Mouse (Mus musculus) thymus, postnatal 25 days (tissue): ENCODE measurements around the gene Rab6a.

Experiments used
- DNase-seq: peaks from one replicate; pipeline ENCODE4 v3.0.0; 2022

The Rab6a gene

DNA sequence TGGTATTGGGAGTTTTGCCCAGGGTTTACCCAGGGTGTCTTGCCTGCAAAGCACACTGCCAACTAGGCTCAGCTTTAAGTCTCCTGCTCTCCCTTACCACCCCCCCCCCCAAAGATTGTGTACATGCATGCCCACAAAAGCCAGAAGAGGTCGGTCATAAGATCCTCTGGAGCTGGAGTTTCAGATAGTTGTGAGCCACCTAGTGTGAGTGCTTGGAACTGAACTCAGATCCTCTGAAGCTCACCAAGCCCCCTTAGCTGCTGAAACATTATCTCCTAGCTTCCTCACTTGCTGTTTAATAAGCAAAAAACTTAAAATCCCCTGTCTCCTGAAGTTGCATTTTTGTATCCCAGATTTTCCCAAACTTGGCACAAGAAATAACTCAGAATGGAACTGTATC lies 30.4 kb downstream of the Rab6a start:
- DNase-seq = peak; percentile 42

DNA sequence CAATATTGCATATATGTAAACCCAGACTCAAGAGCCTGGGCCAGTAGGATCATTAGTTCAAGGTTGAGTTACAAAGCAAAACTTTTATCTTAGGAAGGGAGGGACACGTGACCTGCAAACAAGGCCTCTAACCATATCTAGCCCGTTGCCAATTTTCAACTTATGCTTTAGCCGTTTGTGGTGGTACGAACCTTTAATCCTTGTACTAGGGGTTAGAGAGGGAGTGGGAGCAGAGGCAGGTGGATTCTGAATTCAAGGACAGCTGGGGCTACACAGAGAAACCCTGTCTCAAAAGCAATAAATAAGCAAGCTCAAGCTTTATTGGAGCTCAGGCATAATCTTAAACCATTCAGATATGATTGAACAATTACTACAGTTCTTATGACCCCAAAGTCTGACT lies 35.2 kb downstream of the Rab6a start:
- DNase-seq = no peak

DNA sequence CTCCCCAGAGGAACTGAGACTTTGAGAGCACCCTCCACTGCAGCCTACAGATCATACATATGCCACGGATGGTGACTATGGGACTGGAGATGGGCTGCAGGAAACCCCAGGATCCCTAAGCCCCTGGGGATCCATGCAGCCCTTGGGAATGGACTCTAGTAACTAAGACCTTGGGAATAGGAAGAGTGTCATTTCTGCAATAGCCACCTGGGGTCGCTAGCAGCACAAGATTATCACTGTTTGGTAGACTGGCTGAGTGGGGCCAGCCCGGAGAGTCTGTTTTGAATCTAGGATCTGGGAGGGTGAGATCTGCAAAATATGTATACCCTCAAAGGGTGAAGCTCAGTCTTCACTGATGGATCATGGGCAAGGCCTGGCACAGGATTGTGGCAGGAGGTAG lies 37.9 kb downstream of the Rab6a start:
- DNase-seq = peak; percentile 36

GRCm38 (mm10) chr7:100649095-100649494 lies 41.9 kb downstream of the Rab6a start:
- no peak for DNase-seq

DNA sequence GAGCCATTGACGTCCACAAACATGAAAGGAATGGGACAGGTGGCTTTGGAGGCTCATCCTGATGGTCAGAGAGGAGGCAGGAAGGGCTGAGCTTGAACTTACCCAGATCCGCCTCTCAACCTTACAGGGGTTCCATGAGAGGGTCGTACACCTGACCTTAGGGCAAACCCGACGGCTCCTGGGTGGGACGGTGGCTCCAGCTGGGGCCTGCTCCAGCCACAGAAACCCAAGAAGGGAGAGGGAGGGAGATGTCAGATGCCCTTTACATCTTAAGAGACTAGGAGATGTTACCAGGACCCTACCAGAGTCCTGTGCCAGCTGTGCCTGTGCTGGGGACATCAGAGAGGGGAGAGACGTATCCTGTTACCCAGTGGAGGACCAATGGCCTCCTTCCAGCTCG lies 42.6 kb downstream of the Rab6a start:
- DNase-seq = no peak

GRCm38 (mm10) chr7:100650421-100650820 lies 43.2 kb downstream of the Rab6a start:
- DNase-seq = no peak

- no peak for DNase-seq
Measured at GRCm38 (mm10) chr7:100651011-100651410, 43.8 kb downstream of the Rab6a start.

DNA sequence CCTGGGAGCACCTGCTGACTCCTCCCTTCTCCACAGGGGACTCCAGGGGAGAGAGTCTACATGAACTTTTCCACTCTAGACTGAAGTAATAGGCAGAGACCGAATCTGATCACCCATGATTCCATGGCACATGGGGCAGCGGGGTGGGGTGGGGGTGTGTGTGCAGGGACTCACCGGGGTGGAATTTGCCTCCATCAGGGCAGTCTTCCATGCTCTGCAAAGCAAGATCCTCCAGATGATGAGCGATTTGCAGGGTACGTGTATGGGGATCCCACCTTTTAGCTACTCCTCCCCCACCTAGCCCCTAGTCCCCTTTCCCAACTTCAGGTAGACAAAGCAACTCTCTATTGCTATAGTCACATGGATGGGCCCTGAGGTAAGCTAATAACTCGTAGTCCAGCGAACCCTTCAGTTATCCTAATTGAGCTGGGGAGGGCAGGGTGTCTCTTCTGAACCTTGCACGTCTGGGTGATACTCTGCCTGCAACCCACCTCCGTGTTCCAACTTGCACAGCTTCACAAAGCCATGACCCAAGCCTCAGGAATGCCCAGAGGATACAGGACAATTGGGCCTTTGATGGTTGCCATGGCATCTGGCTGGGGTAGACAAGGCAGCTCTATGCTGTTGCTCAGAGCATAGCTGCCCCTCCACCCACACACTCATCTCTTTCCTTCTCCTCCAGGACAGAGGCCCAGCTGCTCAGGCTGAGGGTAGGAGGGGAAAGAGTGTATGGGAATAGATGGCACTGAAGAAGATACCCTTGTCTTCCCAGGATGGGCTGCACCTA lies 46.5 kb downstream of the Rab6a start:
- no peak for DNase-seq

- no peak for DNase-seq
Measured at GRCm38 (mm10) chr7:100654441-100654840, 47.2 kb downstream of the Rab6a start.

DNA sequence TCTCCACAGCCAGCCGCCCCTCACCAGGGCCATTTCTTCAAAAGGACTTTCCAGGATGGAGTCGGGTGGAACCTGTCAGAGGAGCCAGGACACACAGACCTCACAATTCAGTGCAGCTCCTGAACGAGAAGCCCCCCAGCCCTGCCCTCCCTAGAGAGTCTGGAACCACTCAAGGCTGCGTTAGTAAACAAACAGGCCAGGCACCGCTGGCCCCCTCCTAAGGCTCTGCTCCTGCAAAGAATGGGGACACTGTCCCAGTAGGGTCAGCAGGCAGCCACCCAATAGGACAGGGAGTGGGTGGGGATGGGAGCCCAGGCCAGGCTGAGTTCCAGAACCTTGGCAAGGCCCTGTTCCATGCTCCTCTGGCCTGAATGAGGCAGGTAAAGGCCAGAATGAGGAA lies 49.5 kb downstream of the Rab6a start:
- no peak for DNase-seq

- DNase-seq = no peak
Measured at GRCm38 (mm10) chr7:100658093-100658578, 50.9 kb downstream of the Rab6a start.

DNA sequence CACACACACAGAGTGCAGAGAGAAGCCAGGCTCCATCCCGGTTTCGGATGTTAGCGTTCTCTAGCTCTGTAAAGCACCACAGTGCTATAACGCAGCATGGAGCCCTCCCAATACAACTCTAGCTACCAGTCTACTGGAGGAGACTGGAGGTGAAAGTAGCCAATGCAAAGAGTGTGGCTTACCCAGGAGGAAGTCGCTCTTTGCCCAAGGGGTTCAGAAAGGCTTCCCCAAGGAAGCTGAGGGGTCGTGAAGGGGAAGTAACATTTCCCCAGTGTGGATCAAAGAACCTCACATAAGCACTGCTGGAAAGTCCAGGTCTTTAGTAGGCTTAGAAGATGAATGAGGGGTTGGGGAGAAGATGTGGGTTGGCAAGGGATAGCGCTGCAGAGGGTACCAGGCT lies 54.1 kb downstream of the Rab6a start:
- no peak for DNase-seq

DNA sequence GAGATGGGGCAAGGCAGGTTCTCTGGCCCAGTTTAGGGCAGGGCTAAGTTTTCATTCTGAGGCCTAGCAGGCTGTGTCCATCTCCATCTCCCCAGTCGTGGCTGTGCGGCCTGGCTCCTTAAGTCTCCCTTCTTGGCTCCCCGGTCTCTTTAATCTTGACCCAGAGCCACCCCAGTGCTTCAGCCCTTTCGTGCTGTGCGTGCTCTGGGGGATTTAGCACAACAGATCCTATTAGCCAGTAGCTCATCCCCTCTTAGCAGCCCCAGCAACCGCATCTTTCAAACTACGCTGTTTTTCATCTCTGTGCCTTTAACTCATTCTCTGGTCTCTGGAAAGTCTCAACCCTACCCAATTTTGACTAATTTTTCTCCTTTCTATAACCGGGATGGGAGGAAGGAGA lies 55.0 kb downstream of the Rab6a start, which contains the start of gene Plekhb1:
Gene Plekhb1 (minus strand): TSS at position 184 of the 400 bp plus-strand sequence.
- no peak for DNase-seq

- DNase-seq = peak; percentile 79
Measured at GRCm38 (mm10) chr7:100663190-100663589, 56.0 kb downstream of the Rab6a start.

GRCm38 (mm10) chr7:100663729-100664304 lies 56.6 kb downstream of the Rab6a start:
- no peak for DNase-seq

DNA sequence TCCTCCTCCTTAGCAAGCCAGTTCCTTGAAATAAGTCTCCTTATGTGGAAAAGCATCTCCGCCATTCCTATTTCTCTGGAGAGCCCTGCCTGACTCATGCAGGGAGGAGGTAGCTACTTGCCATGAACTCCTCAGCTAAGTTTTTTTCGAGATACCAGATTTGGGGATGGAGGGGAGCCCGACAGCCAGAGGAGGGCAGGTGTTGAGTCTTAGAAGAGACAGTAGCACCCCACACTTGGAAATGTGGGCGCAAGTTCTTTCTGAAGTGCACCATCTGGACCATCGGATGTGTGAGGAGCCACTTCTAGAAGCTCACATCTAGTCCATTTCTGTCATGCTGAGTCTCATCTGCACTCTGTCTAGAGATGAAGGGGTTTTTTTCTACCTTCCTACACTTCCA lies 63.4 kb downstream of the Rab6a start:
- DNase-seq = no peak

DNA sequence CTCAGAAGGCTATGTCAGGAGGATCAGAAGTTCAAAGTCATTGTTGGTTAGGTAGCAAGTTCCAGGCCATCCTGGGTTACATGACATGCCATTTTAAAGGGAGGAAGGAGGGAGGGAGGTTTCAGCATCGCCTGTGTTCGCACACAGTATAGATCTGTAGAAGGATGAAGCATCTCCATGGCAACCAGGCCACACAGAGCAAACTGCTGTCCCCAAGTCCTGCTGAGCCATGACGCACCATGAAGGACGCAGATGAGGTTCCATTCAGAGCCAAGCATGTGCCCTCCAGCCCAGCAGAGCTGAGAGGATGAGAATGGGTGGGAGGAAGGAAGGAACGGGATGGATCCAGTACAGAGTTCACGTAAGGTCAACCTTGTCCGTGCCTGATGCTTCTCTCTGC lies 66.2 kb downstream of the Rab6a start:
- no peak for DNase-seq

DNA sequence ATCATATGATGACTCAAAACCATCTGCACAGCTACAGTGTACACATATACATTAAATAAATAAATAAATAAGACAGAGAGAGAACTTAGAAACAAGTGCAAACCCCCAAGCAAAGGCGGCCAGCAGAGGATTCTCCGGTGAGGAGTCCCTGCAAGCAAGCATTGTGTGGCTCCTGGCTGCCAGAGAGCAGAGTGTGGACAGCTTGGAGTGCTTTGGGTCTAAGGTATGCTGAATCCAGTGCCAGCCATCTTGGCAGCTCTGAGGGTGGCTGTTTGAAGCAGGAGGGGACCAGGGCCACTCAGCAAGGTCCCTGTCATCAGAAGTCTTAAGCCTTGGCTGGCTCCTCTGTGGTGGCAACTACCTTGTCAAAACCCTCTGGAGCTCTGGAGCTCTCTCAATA lies 67.7 kb downstream of the Rab6a start:
- DNase-seq = no peak

DNA sequence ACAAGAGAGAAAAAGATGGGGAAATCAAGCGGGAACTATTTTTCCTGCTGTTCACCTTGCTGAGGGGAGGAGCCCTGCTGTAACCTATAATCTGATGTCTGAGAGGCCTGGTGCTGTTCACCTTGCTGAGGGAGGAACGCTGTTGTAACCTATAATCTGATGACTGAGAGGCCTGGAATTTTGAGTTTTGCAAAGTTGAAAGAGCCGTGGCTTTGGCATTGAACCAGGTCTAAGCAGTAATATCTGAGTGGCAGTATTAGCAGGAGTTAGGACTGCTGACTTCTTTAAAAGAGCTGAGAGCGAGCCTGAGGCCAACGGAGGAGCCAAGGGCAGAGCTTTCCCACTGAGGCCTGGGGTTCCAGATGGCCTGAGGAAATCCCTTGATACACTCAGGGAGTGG lies 70.8 kb downstream of the Rab6a start:
- no peak for DNase-seq

- no peak for DNase-seq
Measured at GRCm38 (mm10) chr7:100678948-100679880, 72.0 kb downstream of the Rab6a start.

DNA sequence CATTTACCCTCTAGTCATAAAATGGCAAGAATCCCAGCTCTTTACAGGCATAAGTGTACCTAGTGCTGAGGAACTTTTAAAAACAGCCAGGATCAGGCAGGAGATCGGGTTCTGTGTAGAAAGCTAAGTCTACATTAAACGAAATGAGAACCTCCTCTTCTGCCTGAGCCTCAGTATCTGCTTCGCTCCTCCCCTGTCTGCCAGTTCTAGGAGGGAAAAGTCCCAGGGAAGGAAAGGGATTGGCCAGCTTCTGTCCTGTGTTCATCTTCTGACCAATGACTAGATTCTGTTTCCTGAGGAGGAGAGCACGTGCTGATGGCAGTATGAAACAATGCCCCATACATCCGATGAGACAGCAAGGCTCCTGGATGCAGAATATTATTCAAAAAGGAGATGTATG lies 73.9 kb downstream of the Rab6a start:
- DNase-seq = no peak

DNA sequence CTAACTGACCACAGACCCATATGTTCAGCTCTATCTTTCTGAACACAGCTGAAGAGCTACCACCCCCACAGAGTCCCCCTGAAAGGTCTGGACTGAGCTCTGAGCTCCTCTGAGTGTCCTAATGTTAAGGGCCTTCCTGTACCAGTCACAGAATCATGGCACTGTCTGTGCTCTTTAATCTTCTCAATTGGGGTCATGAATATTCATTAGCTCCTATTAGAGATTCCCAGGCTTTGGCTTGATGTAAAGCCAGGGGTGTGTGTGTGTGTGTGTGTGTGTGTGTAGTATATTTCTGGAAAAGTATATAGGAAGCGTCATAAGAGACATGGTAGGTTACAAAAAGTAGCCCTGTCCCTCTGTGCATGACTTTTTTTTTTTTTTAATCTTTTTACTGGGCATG lies 76.0 kb downstream of the Rab6a start:
- no peak for DNase-seq

DNA sequence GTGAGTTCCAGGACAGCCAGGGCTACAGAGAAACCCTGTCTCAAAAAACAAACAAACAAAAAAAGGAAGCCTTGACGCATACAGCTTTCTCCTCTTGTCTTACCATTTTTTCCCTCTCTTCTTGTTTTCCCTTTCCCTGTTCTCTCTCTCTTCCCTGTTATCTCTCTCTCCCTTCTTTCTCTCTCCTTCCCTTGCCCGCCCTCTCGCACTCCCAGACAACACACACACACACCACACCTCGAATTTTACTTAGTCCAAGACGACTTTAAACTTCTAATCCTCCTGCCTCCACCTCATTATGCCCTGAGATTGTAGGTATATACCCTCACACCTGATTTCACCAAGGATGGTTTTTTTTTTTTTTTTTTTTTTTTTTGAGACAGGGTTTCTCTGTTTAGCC lies 76.9 kb downstream of the Rab6a start:
- no peak for DNase-seq
